Mouse (Mus musculus) testis, adult 2 months (tissue): ENCODE results near the gene Endog. TPM values are rescaled to one million over a fixed set of nuclear protein-coding genes. Genes with fewer than 3 reads are reported as not detected.
"Not testable (repeated sequence)": the region's sequence is repeated elsewhere in the genome, so short reads cannot be mapped to it uniquely, and the experiment has no call there.

Experiments
- H3K27ac ChIP-seq: fragments of 200-500 bp; 2 replicates; pipeline ENCODE4 v1.5.1; 2012; ENCODE audit warnings: low read depth, low read length; ENCODE audit not compliant: control insufficient read depth, insufficient read depth
- H3K27me3 ChIP-seq: fragments of 200-500 bp; 2 replicates; pipeline ENCODE4 v1.6.1; 2012; ENCODE audit warnings: mild to moderate bottlenecking, low read length, moderate library complexity; ENCODE audit not compliant: control insufficient read depth, insufficient read depth
- H3K36me3 ChIP-seq: fragments of 200-500 bp; 2 replicates; pipeline ENCODE4 v1.6.1; 2012; ENCODE audit warnings: mild to moderate bottlenecking, low read length; ENCODE audit not compliant: control insufficient read depth, insufficient read depth
- H3K4me1 ChIP-seq: fragments of 200-500 bp; 2 replicates; pipeline ENCODE4 v1.6.1; 2012; ENCODE audit warnings: low read length; ENCODE audit not compliant: control insufficient read depth, insufficient read depth
- H3K4me3 ChIP-seq: fragments of 200-500 bp; 2 replicates; pipeline ENCODE4 v1.5.1; 2012; ENCODE audit warnings: low read depth, mild to moderate bottlenecking, low read length, moderate library complexity, mixed read lengths; ENCODE audit not compliant: control insufficient read depth
- CTCF ChIP-seq: fragments of 200-500 bp; IDR thresholded peaks from 2 replicates; pipeline ENCODE4 v1.5.1; 2012; ENCODE audit warnings: low read depth, mild to moderate bottlenecking, inconsistent platforms, low read length, moderate library complexity; ENCODE audit not compliant: control insufficient read depth, insufficient read depth, insufficient replicate concordance
- POLR2A ChIP-seq: fragments of 200-500 bp; IDR thresholded peaks from 2 replicates; pipeline ENCODE4 v1.6.1; 2012; ENCODE audit warnings: low read depth, mild to moderate bottlenecking, inconsistent platforms, low read length, moderate library complexity; ENCODE audit not compliant: control insufficient read depth
- polyA plus RNA-seq: library from polyadenylated mRNA; depleted of rRNA; stranded (reverse); fragments of >200 nt; gene quantifications from 2 replicates; pipeline ENCODE4 v1.2.3, GENCODE M21; 2012

Gene Endog
- polyA plus RNA-seq, 1 experiment: 2.4 TPM

DNA sequence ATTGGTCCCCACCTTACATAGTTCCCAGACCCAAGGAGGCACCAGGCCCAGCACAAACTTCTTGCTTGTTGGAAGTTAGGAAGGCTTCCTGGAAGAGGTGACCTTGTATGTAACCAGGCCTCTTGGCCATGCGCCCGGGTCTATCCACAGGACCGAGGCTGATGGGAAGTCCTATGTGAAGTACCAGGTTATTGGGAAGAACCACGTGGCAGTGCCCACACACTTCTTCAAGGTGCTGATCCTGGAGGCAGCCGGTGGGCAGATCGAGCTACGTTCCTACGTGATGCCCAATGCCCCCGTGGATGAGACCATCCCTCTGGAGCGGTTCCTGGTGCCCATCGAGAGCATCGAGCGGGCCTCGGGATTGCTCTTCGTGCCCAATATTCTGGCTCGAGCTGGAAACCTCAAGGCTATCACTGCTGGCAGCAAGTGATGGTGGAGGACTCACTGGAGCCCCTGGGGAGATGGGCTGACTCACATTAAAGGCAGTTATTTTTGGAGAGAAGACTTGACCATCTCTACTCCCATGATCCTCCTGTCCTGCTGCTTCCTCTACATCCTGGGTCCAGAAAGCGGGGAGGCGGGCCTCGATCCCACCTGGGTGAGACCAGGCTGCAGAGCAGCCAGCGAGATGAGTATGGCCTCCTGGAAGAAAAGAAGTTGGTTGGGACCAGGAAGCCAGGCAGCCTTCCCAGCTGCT, 2.4 kb downstream of the Endog start:
- no peaks in the 10 kb centered on the region for H3K27me3 ChIP-seq
- TF ChIP-seq CTCF (no peak), POLR2A (no peak)
- peaks cover 2% of the 10 kb centered on the region for H3K36me3 ChIP-seq
- H3K4me3 ChIP-seq: no peak overlapping the region
- peaks cover 25% of the 10 kb centered on the region for H3K4me1 ChIP-seq
- no peak overlapping the region for H3K27ac ChIP-seq

DNA sequence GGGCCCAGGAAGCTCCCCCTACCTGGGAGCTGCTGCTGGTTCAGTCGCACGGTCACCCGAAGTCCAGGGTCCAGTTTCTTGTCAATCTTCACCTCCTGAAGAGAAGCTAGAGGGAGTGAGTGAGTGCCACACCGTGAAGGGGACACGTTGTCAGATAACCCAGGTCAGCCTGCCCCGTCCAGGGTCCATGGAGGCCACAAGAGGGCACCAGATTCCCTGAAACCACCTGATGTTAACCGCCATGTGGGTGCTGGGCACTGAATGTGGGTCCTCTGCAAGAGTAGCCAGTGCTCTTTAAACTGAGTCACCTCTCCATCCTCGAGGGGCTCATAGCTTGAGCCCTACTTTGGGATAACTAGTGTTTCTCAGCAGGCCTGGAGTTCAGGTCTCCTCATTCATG, 4.6 kb downstream of the Endog start:
- Histone ChIP-seq H3K4me1 (peaks cover 25% of the 10 kb centered on the region), H3K27me3 (no peaks in the 10 kb centered on the region), H3K27ac (no peak overlapping the region), H3K4me3 (peak overlapping the region; percentile 31; the same call in 1 of the 2 replicates), H3K36me3 (peaks cover 2% of the 10 kb centered on the region)
- peak; percentile 16; the same call in 1 of the 2 replicates for TF ChIP-seq CTCF
- no peak for TF ChIP-seq POLR2A

DNA sequence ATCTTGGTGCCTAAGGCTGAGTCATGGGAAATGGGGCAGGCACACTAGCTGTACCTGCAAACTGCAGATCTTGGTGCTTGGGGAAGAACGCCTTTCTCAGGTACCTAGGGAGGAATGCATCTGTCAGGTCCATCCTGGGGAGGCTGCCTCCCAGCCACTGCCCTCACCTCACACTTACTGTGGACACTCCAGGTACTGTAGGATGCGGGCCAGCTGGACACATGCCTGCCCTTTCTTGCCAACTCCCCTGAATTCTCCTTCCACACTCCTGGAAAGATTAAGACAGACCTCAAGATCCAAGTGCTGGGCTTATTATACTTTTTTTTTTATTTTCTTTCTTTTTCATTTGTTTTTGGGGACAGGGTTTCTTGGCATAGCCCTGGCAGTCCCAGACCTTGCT, 5.3 kb downstream of the Endog start:
- Histone ChIP-seq H3K27me3 (no peaks in the 10 kb centered on the region), H3K36me3 (peaks cover 2% of the 10 kb centered on the region), H3K27ac (no peak overlapping the region), H3K4me1 (peaks cover 19% of the 10 kb centered on the region), H3K4me3 (peak overlapping the region; percentile 31)
- no peak for TF ChIP-seq POLR2A
- no peak for TF ChIP-seq CTCF

DNA sequence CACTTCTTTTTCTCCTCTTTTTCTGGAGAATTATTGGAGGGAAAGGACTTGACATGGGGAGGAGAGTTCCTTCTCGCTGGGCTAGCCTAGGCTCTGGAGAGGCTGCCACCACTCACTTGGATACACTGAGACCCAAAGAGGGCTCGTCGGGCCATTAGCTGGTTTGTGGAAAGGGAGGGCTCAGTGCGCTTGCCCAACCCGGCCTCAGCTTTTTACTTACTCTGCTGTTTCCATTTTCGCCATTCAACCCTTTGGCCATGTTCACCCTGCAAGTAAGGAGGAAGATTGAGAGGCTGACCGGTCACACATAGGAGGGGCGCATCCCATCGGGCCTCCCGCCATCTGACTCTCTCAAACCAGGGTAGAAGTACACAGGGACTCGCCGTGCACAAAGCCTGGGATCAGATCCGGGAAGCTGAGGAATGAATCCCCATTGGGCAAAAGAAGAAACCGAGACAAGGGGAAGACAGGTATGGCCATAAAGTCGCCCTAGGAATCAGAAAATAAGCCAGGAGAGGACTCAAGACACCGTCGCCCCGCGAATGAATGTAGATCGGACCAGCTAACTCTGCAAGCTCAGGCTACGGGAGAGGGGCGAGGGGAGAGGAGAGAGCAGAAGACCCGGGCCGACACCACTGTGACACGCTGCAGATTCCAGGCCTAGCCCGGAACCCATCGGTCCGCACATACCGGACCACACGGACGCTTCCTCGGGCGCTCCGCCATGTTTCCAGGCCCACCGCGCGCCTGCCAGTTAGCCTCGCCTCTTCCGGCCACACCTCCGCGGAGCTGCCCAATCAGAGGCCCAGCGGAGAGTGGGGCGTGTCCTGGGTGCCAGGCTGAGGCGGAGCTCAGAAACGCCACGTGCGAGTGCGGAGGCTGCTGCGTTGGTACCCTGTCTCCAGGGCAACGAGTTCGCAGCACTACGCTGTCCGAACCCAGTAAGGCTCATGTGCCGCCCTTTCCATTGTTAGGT, 6.7 kb downstream of the Endog start, which contains the start of gene Spout1:
Gene Spout1, minus strand, starts transcription at position 760 of the 976 bp plus-strand sequence.
- peak; percentile 87; the same call in 1 of the 2 replicates for TF ChIP-seq POLR2A
- no peak for TF ChIP-seq CTCF
- Histone ChIP-seq H3K36me3 (peaks cover 2% of the 10 kb centered on the region), H3K4me3 (peak within 1 kb of the TSS; percentile 100), H3K4me1 (peaks cover 11% of the 10 kb centered on the region), H3K27ac (peak within 1 kb of the TSS; percentile 93), H3K27me3 (no peaks in the 10 kb centered on the region)

DNA sequence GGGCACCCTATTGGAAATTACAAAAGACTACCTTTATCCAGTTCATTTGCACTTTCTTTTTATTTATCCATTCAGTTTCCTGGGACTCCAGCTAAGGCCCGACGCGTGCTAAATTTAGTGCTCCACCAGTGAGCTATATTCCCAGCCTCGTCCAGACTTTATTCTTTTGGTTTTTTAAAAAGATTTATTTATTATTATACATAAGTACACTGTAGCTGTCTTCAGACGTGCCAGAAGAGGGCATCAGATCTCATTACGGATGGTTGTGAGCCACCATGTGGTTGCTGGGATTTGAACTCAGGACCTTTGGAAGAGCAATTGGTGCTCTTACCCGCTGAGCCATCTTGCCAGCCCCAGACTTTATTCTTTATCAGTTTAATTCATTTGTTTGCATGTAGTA, 7.4 kb downstream of the Endog start:
- not testable (repeated sequence) for H3K27ac ChIP-seq, H3K27me3 ChIP-seq, H3K36me3 ChIP-seq
- Histone ChIP-seq H3K4me3 (peak overlapping the region; percentile 100), H3K4me1 (peaks cover 11% of the 10 kb centered on the region)

DNA sequence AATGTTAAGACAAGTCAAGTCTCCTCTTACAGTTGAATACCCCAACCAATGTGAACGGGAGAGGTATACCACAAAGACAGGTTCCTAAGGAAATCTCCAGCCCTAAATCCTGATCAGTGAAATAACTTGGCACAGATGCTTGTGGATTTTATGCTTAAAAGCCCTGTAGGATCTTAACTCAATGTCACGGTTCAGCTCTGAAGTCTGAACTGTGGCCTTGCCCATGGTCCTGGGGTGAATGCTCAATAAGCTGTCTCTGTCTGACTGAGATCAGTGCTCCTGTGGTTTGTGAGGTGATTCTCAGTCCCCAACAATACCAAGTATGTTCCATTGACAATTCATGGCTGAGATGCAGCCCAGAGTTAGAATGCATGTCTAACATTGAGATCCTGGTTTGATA, 11.1 kb downstream of the Endog start:
- Histone ChIP-seq H3K4me3 (no peak overlapping the region), H3K27ac (no peak overlapping the region), H3K4me1 (peaks cover 4% of the 10 kb centered on the region), H3K36me3 (no peaks in the 10 kb centered on the region), H3K27me3 (no peaks in the 10 kb centered on the region)
- no peak for TF ChIP-seq CTCF
- TF ChIP-seq POLR2A: no peak

DNA sequence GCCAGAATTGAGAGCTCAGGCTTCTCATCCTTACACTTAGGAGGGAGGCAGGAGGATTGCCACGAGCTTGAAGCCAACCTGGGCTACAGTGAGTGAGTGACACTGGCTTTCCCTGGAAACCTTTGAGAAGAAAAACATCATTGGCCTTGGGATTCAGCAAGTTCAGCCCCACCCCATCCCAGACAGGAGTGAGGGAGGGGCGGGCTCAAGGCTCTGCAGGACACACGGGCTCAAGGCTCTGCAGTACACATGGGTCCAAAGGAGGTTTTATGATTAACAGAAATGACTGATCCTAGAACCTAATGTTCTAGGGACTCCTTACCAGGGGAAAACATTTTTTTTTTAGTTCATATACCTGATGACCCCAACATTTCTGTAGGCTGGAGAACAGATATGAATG, 12.4 kb downstream of the Endog start:
- no peak overlapping the region for H3K27ac ChIP-seq
- no peaks in the 10 kb centered on the region for H3K4me1 ChIP-seq
- H3K36me3 ChIP-seq: no peaks in the 10 kb centered on the region
- H3K27me3 ChIP-seq: no peaks in the 10 kb centered on the region
- H3K4me3 ChIP-seq: no peak overlapping the region
- no peak for TF ChIP-seq POLR2A
- TF ChIP-seq CTCF: no peak
